Mouse (Mus musculus) spleen, postnatal 14 days (tissue): ENCODE measurements around the gene Lcat.
"Not testable (repeated sequence)": the region's sequence is repeated elsewhere in the genome, so short reads cannot be mapped to it uniquely, and the experiment has no call there.

Source experiments
- DNase-seq, 2 experiments: peaks; one replicate each; pipeline ENCODE4 v3.0.0; 2021 to 2022; ENCODE audit warnings: low spot score in 2 of 2

The Lcat gene

GRCm38 (mm10) chr8:105943321-105943739 lies at the start of gene Lcat:
Gene Lcat (minus strand): TSS chr8:105943382.
- DNase-seq, result no peak

- peak; percentile 52 to 65 for DNase-seq
These were observed 49.3 kb upstream of the Lcat start for GRCm38 (mm10) chr8:105992499-105992898.

DNA sequence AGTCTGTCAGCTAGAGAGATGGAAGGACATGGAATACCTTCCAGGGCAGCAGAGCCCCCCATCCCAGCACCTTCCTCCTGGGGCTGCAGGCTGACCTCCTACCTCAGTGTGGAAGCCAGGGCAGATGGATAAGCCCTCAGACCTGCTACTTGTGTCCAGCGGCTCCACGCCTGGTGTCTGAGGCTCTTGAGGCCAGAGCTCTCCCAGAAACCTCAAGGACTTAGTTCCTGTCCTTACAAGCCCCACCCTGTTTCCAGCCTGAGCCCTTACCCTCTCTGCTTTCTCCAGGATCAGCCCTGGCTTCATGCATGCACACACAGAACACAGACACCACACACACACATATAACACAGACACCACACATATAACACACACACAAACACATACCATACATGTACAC lies 48.4 kb upstream of the Lcat start:
- no peak for DNase-seq

GRCm38 (mm10) chr8:105990856-105991387 lies 47.7 kb upstream of the Lcat start, which contains the start of gene Dus2:
Gene Dus2 (plus strand): TSS chr8:105991337.
- peak; percentile 63 to 85 for DNase-seq

DNA sequence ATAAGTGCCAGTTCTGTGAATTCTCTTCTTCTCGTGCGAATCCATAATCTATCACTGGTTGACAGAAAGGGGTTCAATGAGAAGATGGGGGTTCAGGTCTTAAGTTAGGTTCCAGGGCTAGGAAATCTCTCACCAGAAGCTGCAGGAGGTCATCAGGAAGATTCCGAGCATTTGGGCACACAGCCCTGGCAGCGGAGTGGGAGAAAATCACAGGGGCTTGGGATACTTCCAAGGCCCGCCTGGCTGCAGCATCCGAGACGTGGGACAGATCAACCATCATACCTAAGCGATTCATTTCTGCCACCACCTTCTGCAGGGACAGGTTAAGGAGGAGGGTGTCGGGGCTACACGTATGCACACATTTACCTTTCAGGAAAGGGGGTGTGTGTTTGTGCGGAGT lies 45.4 kb upstream of the Lcat start:
- DNase-seq, result no peak

DNA sequence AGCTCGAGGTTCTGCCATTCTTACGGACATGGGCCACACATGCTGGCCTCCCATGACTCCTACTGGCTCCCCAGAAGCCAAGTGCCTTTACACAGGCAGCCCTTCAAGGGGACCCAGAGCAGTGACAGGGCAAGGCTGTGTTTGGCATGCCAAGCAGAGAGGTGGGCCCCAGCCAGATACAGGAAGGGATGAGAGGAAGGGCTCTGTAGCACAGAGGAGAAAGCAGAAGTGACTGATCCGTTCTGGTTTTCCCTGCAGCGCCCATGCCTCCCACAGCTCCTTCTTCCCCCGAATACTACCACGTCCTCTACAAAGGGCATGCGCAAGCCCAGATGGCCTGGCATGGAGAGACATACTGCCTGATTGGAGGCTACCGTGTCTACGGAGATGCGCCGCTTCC lies 40.2 kb upstream of the Lcat start:
- not testable (repeated sequence) for DNase-seq

DNA sequence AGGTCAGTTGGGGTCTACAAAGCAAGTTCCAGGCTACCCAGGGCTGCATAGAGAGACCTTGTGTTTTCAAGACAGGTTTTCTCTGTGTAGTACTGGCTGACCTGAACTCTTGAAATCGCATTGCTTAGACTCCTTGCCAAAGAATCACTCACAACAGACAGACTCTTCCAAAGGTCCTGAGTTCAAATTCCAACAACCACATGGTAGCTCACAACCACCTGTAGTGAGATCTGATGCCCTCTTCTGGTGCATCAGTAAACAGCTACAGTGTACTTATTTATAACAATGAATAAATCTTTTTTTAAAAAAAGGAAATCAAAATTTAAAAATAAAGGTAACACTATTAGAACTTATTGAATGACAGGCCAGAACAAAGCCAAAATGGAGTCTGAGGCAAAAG lies 38.0 kb upstream of the Lcat start:
- DNase-seq, result no peak

- DNase-seq, result no peak
These were observed 36.1 kb upstream of the Lcat start, which contains the start of gene Dpep3 for GRCm38 (mm10) chr8:105979325-105979724. Gene Dpep3 (minus strand): TSS chr8:105979429.

DNA sequence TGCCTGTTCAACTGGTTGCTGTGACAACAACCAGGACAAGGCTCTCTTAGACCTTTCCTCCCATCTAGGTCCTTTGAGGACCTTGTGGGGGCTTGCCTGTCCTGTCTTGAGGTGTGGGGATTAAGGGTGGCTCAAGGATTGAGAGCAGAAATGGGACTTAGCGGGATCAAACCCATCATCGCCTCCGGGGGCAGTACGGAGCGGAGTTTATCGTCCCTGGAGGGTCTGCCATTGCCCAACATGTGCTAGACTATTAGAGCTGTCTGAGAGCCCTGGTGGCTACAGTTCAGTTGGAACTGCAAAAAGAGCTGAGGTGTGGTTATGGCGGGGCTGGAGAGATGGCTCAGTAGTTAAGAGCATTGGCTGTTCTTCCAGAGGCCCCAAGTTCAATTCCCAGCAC lies 32.2 kb upstream of the Lcat start:
- no peak for DNase-seq

DNA sequence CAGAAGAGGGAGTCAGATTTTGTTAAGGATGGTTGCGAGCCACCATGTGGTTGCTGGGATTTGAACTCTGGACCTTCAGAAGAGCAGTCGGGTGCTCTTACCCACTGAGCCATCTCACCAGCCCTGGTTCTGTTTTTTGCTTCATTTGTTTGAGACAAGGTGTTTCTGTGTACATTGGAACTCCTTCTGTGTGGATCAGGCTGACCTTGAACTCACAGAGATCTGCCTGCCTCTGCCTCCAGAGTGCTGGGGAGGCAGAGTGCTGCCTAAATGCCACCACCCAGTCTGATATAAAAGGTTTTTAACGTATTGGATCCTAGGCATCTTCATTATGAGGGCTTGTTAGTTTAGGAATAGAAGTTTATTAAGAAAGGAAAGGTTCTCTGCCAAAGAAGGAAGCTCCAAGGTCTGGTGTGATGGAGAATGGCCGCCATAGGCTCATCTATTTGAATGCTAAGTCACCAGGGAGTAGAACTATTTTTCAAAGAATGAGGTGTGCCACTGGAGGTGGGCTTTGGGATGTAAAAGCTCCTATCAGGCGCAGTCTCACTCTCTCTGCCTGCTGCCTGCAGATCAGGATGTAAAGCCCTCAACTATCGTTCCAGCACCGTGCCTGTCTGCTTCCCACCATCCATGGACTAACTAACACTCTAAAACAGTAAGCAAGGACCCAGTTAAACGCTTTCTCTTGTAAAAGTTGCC lies 28.0 kb upstream of the Lcat start:
- no peak for DNase-seq

GRCm38 (mm10) chr8:105969367-105969766 lies 26.2 kb upstream of the Lcat start:
- DNase-seq, result no peak

- peak in 1 of 2 experiments; percentile 22 for DNase-seq
These were observed 23.6 kb upstream of the Lcat start for GRCm38 (mm10) chr8:105966692-105967311.

DNA sequence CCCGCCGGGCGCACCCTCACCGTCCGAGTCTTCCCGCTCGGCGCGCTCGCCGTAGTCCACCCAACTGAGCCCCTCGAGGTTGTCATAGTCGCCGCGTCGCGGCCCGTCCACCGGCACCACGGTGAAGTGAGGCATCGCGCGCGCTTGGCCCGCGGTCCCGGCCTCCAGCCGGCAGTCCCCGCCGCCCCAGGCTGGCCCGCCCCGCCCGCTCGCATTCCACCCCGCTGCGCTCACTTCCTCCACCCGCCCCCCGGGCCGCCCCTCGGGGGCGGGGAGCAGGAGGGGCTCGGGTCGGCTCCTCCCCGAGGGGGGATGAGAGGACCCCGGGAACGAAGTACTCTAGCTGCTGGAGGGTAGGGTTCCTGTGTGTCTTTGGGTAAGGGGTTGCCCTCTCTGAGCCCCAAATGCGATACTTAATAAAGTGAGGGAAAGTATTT lies 22.7 kb upstream of the Lcat start, which contains the start of gene Slc12a4:
Slc12a4 (minus strand) TSS at position 193 of the 437 bp plus-strand sequence.
- peak; percentile 55 to 67 for DNase-seq

DNA sequence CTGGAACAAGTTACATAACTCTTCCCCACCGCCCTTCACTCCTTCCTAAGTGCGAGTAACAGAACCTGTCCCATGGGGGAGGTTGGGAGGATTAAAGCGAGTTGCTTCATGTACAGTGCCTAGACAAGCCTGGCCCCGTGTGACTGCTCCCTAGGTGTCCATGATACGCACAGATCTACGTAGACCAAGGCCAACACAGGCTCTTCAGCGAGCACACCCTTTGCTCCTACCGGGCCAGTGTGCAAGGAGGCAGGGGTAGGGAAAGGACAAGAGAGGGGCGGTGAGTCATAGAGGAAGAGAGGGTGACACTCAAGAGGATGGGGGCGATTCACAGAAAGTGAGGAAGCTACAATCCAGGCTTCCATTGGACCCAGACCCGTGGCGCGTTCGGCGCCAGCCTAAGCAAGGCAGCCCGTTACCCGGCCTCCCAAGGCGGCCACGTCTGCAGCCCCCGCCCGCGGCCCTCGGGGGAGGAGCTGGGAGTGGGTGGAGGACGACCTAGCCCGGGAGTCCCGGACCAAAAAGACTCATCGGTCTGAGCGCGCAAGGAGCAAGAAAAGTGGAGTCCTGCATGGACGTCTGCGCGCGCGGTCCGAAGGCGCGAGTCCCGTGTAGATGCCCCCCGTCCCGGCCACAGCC lies 22.2 kb upstream of the Lcat start:
- DNase-seq, result peak; percentile 29 to 39

DNA sequence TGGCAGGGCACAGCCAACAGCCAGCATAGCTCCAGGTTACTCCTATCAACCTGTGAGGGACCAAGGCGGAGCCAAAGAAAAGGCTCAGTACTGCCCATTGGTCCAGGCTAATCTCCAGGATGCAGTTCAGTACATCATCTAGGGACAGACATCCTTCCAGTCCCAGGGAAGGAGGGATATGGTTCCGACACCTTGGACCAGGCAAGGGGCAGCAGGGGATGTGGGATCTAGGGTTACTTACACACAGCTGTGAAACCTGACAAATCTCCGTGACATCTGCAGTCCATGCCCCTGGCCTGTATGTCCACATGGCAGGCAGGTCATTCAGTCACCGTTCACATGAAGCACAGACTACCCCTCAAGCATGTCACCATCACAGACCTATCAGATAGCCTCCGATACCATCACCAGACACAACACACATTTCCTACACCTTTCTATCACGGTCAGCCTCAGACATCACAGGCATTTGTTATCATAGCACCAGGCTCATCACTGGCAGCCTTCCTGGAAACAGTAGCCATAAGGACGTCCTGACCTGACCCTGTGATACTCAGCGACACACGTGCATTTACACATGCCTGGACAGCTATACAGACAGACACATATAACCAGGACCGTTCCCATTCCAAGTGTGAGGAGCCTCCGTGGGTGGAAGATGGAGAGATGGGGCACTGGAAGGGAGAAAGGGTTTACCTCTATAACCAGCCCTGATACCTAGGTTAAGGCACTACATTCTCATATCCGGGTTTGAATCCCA lies 21.5 kb upstream of the Lcat start:
- no peak for DNase-seq

DNA sequence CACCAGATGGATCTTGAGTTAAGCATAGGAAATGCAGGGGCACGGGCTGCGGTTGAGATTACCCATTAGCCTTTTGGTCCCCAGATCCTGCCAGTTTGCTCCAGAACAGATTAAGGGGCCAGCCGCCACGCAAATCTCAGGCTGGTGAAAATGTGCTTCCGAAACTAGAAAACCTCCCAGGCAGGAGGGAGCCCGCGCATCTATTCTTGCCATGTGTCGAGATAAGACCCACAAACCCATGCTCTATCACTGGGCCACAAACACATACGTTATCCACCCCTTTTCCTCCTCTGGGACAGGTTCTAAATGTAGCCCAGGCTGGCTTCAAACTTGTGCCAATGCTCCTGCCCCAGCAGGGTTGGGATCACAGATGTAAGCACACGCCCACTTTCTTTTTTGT lies 18.4 kb upstream of the Lcat start:
- no peak for DNase-seq

GRCm38 (mm10) chr8:105961101-105961500 lies 17.9 kb upstream of the Lcat start:
- no peak for DNase-seq

DNA sequence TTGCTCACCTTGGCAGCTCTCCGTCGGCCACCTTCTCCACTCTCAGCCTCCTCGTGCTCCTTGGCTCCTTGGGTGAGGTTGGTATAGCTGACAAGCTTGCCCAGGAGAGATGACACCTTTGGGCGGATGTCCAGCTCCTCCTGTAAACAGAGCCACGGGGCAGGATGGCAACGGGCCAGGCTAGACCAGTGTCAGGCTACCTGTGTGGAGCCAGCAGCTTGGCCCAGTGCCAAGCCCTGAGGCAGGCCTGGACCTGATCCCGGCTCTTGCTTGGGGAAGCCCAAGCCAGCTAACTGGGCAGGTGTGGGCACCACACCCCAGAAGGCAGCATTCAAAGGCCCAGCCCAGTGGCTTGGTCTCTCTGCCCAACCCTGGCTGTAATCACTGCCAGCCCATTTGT lies 16.2 kb upstream of the Lcat start:
- no peak for DNase-seq

DNA sequence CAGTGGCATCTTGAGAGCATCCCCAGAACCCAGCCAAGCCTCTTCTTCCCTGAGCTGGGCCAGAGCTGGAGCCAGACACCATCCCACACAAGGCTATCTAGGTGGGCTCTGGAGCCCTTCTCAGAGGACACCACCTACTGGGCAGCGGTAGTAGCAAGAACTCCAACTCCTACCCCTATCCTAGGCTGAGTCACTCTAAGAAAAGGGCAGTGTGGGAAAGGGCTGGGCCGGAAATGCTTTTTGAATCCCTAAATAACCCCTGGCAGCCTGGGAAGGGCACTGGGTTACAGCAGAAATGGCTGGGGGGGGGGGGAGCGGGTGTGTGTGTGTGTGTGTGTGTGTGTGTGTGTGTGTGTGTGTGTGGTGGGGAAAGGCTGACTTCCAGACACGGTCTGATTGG lies 14.6 kb upstream of the Lcat start:
- DNase-seq, result no peak

DNA sequence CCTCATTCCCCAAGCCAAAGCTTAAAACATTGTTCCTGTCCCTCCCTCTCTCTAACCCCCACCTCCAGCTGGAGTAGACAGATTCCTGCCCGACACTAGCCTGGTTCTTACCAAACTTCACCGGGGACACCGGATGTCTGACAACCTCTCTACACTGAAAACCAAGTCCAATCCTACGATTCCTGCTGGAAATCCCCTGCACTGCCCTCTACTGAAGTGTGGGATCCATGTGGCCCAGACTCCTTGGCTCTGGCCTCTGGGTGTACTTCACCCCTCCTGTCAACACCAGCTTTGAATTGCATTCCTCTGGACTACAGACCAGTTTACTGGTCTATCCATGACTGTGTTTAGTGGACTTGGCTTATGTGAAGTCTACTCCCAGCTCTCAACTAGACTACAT lies 13.4 kb upstream of the Lcat start:
- DNase-seq, result no peak

- no peak for DNase-seq
These were observed 8.0 kb upstream of the Lcat start for GRCm38 (mm10) chr8:105951057-105951659.
